Mouse (Mus musculus): ENCODE data around the gene Tmem132d. TPM values are rescaled to one million over a fixed set of nuclear protein-coding genes. Genes with fewer than 3 reads are reported as not detected.

Gene Tmem132d
- polyA plus RNA-seq, 1 experiment from 2014 or later = 0.34 TPM

DNA sequence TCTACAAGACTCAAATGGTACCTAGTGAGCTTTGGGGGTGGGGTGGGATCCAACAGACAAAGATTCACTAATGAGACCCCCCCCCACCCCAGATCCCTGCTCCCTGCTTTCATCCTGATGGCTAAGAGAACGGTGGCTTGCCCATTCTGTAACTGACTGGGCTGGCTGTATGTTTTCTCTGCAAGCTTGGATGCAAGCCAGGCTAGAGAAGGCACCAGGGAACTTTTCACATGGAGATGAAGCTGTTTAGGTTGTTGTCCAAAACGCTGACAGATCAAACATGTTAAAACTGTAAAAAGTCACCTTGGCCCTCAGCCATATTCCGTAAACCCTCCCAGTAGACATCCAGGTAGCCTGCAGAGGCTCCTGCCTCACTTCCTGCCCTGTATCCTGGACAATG, 313.7 kb downstream of the Tmem132d start:
- Histone ChIP-seq H3K27ac (ENCODE audit: low read depth, low read length) (no peak overlapping the region), H3K36me3 (ENCODE audit: control insufficient read depth, insufficient read depth, low read length) (no peaks in the 10 kb centered on the region), H3K4me2 (replicated peaks; ENCODE audit: low read depth, low read length) (no peak overlapping the region), H3K4me1 (ENCODE audit: control insufficient read depth, insufficient read depth, low read length) (no peaks in the 10 kb centered on the region), H3K9ac (ENCODE audit: low read depth, low read length) (no peak overlapping the region), H3K4me3 (ENCODE audit: low read length) (no peak overlapping the region), H3K27me3 (ENCODE audit: control insufficient read depth, insufficient read depth, low read length) (no peaks in the 10 kb centered on the region), H3K9me3 (ENCODE audit: control insufficient read depth, low read length) (no peaks in the 10 kb centered on the region)
- 57% methylated on average over 3 of the region's 3 CpGs for WGBS
- ATAC-seq (ENCODE audit: low FRiP score, low TSS enrichment) = no peak

DNA sequence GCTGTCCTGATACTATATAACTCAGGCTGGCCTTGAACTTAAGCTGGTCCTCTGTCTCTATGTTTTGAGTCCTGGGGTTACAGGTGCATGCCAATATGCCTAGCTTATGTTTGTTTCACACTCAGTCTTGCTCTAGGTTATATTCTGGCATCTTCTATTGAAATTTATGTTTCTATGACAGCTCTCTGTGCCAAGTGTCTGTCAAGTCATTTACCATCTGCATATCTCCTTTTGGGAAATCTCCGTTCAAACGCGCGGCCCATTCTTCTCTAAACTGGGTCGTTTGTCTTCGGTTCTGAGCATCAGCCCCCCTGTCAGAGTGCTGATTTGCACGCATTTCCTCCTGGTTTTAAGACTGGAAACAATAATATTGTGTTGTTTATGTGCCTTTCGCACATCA, 319.8 kb downstream of the Tmem132d start:
- WGBS = 78% methylated on average over 8 of the region's 8 CpGs
- no peak overlapping the region for H3K4me3 ChIP-seq (ENCODE audit: low read length)
- no peak overlapping the region for H3K27ac ChIP-seq (ENCODE audit: low read depth, low read length)
- H3K9me3 ChIP-seq (ENCODE audit: control insufficient read depth, low read length) = 0 out of 2 replicates have a peak, but pooled peaks cover 7% of the 10 kb centered on the region
- no peak for ATAC-seq (ENCODE audit: low FRiP score, low TSS enrichment)
- H3K4me1 ChIP-seq (ENCODE audit: control insufficient read depth, insufficient read depth, low read length) = no peaks in the 10 kb centered on the region
- H3K9ac ChIP-seq (ENCODE audit: low read depth, low read length) = no peak overlapping the region
- H3K4me2 ChIP-seq (replicated peaks; ENCODE audit: low read depth, low read length) = no peak overlapping the region
- H3K36me3 ChIP-seq (ENCODE audit: control insufficient read depth, insufficient read depth, low read length) = no peaks in the 10 kb centered on the region
- H3K27me3 ChIP-seq (ENCODE audit: control insufficient read depth, insufficient read depth, low read length) = no peaks in the 10 kb centered on the region

DNA sequence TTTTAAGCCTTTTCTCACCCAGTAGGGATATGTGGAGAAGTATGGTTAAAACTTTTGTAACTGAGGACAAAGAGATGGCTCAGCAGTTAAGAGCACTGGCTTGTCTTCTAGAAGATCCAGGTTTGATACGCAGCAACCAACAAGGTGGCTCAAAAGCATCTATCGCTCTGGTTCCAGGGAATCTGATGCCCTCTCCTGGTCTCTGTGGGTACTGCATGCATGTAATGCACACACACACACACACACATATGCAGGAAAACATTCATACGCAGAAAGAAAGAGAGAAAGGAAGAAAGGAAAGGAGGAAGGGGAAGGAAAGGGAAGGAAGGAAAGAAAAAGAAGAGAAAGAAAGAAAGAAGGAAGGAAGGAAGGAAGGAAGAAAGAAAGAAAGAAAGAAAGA, 320.4 kb downstream of the Tmem132d start:
- H3K4me1 ChIP-seq (ENCODE audit: control insufficient read depth, insufficient read depth, low read length) = no peaks in the 10 kb centered on the region
- H3K27ac ChIP-seq (ENCODE audit: low read depth, low read length) = no peak overlapping the region
- WGBS = 94% methylated on average over 3 of the region's 3 CpGs
- H3K9me3 ChIP-seq (ENCODE audit: control insufficient read depth, low read length) = 0 out of 2 replicates have a peak, but pooled peaks cover 7% of the 10 kb centered on the region
- no peaks in the 10 kb centered on the region for H3K36me3 ChIP-seq (ENCODE audit: control insufficient read depth, insufficient read depth, low read length)
- no peak overlapping the region for H3K4me2 ChIP-seq (replicated peaks; ENCODE audit: low read depth, low read length)
- H3K27me3 ChIP-seq (ENCODE audit: control insufficient read depth, insufficient read depth, low read length) = no peaks in the 10 kb centered on the region
- H3K9ac ChIP-seq (ENCODE audit: low read depth, low read length) = no peak overlapping the region
- no peak overlapping the region for H3K4me3 ChIP-seq (ENCODE audit: low read length)
- ATAC-seq (ENCODE audit: low FRiP score, low TSS enrichment) = no peak

DNA sequence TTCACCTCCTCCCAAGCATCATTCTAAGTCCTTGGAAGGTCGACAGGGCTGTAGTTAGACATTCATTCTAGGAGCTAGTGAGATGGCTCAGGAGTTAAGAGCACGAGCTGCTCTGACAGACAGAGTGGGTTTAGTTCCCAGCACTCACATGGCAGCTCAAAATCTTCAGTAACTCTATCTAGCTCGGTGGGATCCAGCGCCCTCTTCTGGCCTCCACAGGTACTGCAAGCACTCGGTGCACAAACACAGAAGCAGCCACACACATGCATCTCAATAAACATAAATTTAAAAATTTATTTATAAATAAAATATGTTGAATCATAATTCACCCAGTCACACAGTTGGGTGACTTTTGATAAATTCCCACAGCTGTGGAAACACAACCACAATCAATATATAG, 321.2 kb downstream of the Tmem132d start:
- ATAC-seq (ENCODE audit: low FRiP score, low TSS enrichment) = no peak
- no peak overlapping the region for H3K27ac ChIP-seq (ENCODE audit: low read depth, low read length)
- no peak overlapping the region for H3K4me3 ChIP-seq (ENCODE audit: low read length)
- no peaks in the 10 kb centered on the region for H3K36me3 ChIP-seq (ENCODE audit: control insufficient read depth, insufficient read depth, low read length)
- no peaks in the 10 kb centered on the region for H3K4me1 ChIP-seq (ENCODE audit: control insufficient read depth, insufficient read depth, low read length)
- no peak overlapping the region for H3K9ac ChIP-seq (ENCODE audit: low read depth, low read length)
- H3K27me3 ChIP-seq (ENCODE audit: control insufficient read depth, insufficient read depth, low read length) = no peaks in the 10 kb centered on the region
- 0 out of 2 replicates have a peak, but pooled peaks cover 7% of the 10 kb centered on the region for H3K9me3 ChIP-seq (ENCODE audit: control insufficient read depth, low read length)
- no peak overlapping the region for H3K4me2 ChIP-seq (replicated peaks; ENCODE audit: low read depth, low read length)
- 79% methylated on average over 5 of the region's 5 CpGs for WGBS

DNA sequence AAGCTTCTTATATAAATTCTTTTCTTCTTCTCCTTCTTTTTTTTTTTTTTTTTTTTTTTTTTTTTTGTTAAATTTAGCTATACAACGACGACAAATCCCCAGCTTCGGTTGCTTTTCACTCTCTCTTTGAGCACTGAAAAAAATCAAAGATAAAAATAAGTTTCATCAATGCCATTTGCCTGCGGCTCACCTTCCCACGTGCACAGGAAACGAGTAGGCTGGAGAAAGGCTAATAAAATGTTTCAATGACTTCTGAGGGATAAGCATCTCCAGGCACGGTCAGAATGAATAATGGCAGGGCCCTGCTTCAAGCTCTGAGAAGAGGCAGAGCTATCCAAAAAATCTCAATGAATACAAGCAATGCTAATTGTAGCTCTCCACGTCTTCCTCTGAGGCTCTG, 330.3 kb downstream of the Tmem132d start:
- Histone ChIP-seq H3K9me3 (ENCODE audit: control insufficient read depth, low read length) (peaks cover 9% of the 10 kb centered on the region), H3K4me3 (ENCODE audit: low read length) (no peak overlapping the region), H3K27ac (ENCODE audit: low read depth, low read length) (no peak overlapping the region), H3K4me2 (replicated peaks; ENCODE audit: low read depth, low read length) (no peak overlapping the region), H3K4me1 (ENCODE audit: control insufficient read depth, insufficient read depth, low read length) (no peaks in the 10 kb centered on the region), H3K36me3 (ENCODE audit: control insufficient read depth, insufficient read depth, low read length) (no peaks in the 10 kb centered on the region), H3K27me3 (ENCODE audit: control insufficient read depth, insufficient read depth, low read length) (no peaks in the 10 kb centered on the region), H3K9ac (ENCODE audit: low read depth, low read length) (no peak overlapping the region)
- ATAC-seq (ENCODE audit: low FRiP score, low TSS enrichment) = no peak
- WGBS = 45% methylated on average over 8 of the region's 8 CpGs

DNA sequence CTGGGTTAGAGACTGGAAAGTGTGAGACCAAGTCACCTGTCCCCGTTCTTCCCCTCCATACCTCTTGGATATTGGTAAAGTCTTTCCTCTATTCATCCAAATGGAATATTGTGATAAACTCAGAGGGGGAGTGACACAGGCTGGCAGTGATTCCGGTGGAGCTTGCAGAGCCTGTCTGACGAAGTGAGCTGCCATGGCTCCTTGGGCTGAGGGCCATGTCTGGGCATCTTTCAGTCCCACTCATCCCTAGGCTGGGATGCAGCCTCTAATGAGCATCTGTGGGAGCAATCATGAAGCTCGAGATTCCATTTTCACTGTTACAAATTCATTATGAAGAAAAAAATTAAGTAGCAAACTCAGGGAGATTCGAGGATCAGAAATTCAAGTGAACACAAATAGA, 332.5 kb downstream of the Tmem132d start:
- H3K9me3 ChIP-seq (ENCODE audit: control insufficient read depth, low read length) = peaks cover 5% of the 10 kb centered on the region; the same call in 1 of the 2 replicates
- no peak for ATAC-seq (ENCODE audit: low FRiP score, low TSS enrichment)
- no peaks in the 10 kb centered on the region for H3K4me1 ChIP-seq (ENCODE audit: control insufficient read depth, insufficient read depth, low read length)
- H3K4me3 ChIP-seq (ENCODE audit: low read length) = no peak overlapping the region
- H3K27me3 ChIP-seq (ENCODE audit: control insufficient read depth, insufficient read depth, low read length) = no peaks in the 10 kb centered on the region
- H3K27ac ChIP-seq (ENCODE audit: low read depth, low read length) = no peak overlapping the region
- WGBS = 81% methylated on average over 5 of the region's 5 CpGs
- H3K4me2 ChIP-seq (replicated peaks; ENCODE audit: low read depth, low read length) = no peak overlapping the region
- no peak overlapping the region for H3K9ac ChIP-seq (ENCODE audit: low read depth, low read length)
- no peaks in the 10 kb centered on the region for H3K36me3 ChIP-seq (ENCODE audit: control insufficient read depth, insufficient read depth, low read length)

DNA sequence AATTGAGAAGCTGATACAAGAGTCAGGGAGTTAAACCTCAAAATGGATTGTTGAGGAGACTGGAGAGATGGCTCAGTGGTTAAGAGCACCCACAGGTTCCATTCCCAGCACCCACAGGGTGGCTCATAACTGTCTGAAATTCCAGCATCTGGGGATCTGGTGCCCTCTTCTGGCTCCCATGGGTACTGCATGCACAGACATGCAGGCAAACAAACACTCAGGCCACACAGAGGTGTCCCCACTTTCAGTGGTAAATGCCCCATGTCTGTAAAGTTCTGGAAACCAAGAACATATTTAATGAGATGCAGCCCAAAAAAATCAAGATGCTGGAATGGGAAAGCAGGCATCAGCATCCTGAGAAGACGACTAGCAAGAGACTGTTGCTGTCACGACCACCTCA, 333.4 kb downstream of the Tmem132d start:
- no peak overlapping the region for H3K4me2 ChIP-seq (replicated peaks; ENCODE audit: low read depth, low read length)
- no peaks in the 10 kb centered on the region for H3K27me3 ChIP-seq (ENCODE audit: control insufficient read depth, insufficient read depth, low read length)
- WGBS = 92% methylated on average over 2 of the region's 2 CpGs
- H3K9ac ChIP-seq (ENCODE audit: low read depth, low read length) = no peak overlapping the region
- H3K4me1 ChIP-seq (ENCODE audit: control insufficient read depth, insufficient read depth, low read length) = no peaks in the 10 kb centered on the region
- no peak overlapping the region for H3K4me3 ChIP-seq (ENCODE audit: low read length)
- no peak for ATAC-seq (ENCODE audit: low FRiP score, low TSS enrichment)
- H3K36me3 ChIP-seq (ENCODE audit: control insufficient read depth, insufficient read depth, low read length) = no peaks in the 10 kb centered on the region
- H3K9me3 ChIP-seq (ENCODE audit: control insufficient read depth, low read length) = peaks cover 5% of the 10 kb centered on the region; the same call in 1 of the 2 replicates
- no peak overlapping the region for H3K27ac ChIP-seq (ENCODE audit: low read depth, low read length)

DNA sequence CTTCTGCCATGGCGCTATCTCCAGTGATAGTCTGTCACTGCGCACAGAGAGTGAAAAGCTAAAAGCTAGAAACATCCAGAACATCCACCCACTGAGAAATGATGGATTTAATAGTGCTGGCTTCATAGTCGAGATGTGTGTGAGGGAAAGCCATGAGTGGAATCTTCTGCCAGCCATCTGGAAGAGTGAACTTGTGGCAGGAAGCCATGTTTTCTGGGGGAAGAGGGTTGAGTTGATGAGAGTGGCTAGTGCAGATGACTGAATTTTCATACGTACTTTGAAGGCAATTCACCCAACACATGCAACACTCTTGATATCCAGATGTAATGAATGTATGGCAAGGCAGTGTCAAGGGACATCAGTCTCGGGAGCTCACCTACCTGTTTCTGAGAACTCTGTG, 342.3 kb downstream of the Tmem132d start:
- Histone ChIP-seq H3K9ac (ENCODE audit: low read depth, low read length) (no peak overlapping the region), H3K27me3 (ENCODE audit: control insufficient read depth, insufficient read depth, low read length) (no peaks in the 10 kb centered on the region), H3K27ac (ENCODE audit: low read depth, low read length) (no peak overlapping the region), H3K4me3 (ENCODE audit: low read length) (no peak overlapping the region), H3K4me1 (ENCODE audit: control insufficient read depth, insufficient read depth, low read length) (no peaks in the 10 kb centered on the region), H3K4me2 (replicated peaks; ENCODE audit: low read depth, low read length) (no peak overlapping the region), H3K36me3 (ENCODE audit: control insufficient read depth, insufficient read depth, low read length) (no peaks in the 10 kb centered on the region), H3K9me3 (ENCODE audit: control insufficient read depth, low read length) (no peaks in the 10 kb centered on the region)
- 94% methylated on average over 5 of the region's 5 CpGs for WGBS
- ATAC-seq (ENCODE audit: low FRiP score, low TSS enrichment) = no peak

DNA sequence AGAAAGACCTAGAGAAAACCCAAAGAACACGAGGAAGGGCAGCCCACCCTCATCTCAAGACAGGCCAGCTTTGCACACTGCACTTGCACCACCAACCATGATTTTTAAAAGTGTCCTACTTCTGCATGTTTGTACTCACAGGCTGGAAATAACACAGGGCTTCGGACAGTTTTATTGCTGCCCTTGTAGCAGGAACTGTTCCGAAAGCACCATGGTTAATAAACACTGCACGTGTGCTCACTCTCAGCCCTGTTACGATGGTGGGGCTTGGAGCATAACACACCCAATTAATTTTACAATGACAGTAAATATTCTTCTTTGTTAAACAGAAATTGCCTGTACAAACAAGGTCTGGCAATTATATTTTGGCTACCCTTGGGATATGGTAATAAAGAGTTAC, 357.4 kb downstream of the Tmem132d start:
- Histone ChIP-seq H3K4me3 (ENCODE audit: low read length) (no peak overlapping the region), H3K27me3 (ENCODE audit: control insufficient read depth, insufficient read depth, low read length) (no peaks in the 10 kb centered on the region), H3K4me2 (replicated peaks; ENCODE audit: low read depth, low read length) (no peak overlapping the region), H3K36me3 (ENCODE audit: control insufficient read depth, insufficient read depth, low read length) (no peaks in the 10 kb centered on the region), H3K27ac (ENCODE audit: low read depth, low read length) (no peak overlapping the region), H3K9me3 (ENCODE audit: control insufficient read depth, low read length) (no peaks in the 10 kb centered on the region), H3K9ac (ENCODE audit: low read depth, low read length) (no peak overlapping the region), H3K4me1 (ENCODE audit: control insufficient read depth, insufficient read depth, low read length) (no peaks in the 10 kb centered on the region)
- 17% methylated on average over 5 of the region's 5 CpGs for WGBS
- peak; percentile 82 for ATAC-seq (ENCODE audit: low FRiP score, low TSS enrichment)

DNA sequence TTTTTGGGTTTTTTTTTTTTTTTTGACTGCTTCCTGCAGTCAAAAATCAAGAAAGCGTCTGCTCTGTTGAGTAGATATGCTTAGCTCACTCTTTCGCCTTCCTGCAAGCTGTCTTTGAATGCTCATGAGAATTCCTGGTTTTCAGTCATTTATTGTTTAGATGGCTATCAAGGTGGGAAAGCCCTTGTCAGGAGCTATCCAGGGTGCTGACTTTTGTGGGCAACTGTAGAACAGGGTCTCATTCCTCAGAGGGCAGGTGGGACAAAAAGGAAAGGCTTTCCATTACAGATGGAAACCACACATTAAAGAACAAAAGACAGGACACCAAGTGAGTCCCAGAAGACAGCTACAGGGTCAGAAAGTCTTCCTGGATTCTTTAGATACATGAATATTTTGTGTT, 360.3 kb downstream of the Tmem132d start:
- no peaks in the 10 kb centered on the region for H3K36me3 ChIP-seq (ENCODE audit: control insufficient read depth, insufficient read depth, low read length)
- no peak for ATAC-seq (ENCODE audit: low FRiP score, low TSS enrichment)
- 83% methylated on average over 2 of the region's 2 CpGs for WGBS

More for the DNA sequence above, 360.3 kb downstream of the Tmem132d start:
- Histone ChIP-seq H3K4me3 (ENCODE audit: low read length) (no peak overlapping the region), H3K4me1 (ENCODE audit: control insufficient read depth, insufficient read depth, low read length) (no peaks in the 10 kb centered on the region), H3K9ac (ENCODE audit: low read depth, low read length) (no peak overlapping the region), H3K27ac (ENCODE audit: low read depth, low read length) (no peak overlapping the region), H3K9me3 (ENCODE audit: control insufficient read depth, low read length) (no peaks in the 10 kb centered on the region), H3K4me2 (replicated peaks; ENCODE audit: low read depth, low read length) (no peak overlapping the region), H3K27me3 (ENCODE audit: control insufficient read depth, insufficient read depth, low read length) (no peaks in the 10 kb centered on the region)

All from kidney, embryonic 14.5 days (tissue).